Mouse (Mus musculus) lung, embryonic 14.5 days (tissue): ENCODE results near the gene Fam20b. TPM values are rescaled to one million over a fixed set of nuclear protein-coding genes. Genes with fewer than 3 reads are reported as not detected.
"Not testable (repeated sequence)": the region's sequence is repeated elsewhere in the genome, so short reads cannot be mapped to it uniquely, and the experiment has no call there.

Source experiments
- ATAC-seq: fragments of 200-750 bp; cut with Nextera tagmentation; 2 replicates; pipeline ENCODE4 v1.8.0; 2017; ENCODE audit warnings: mild to moderate bottlenecking, moderate TSS enrichment, moderate library complexity; ENCODE audit not compliant: insufficient read depth
- DNase-seq: peaks from one replicate; pipeline ENCODE4 v3.0.0-alpha.2; 2015
- H3K27ac ChIP-seq: fragments of 300-500 bp; sonication (generic); 2 replicates; pipeline ENCODE4 v1.5.1; 2014; ENCODE audit warnings: low read depth, mild to moderate bottlenecking, moderate library complexity
- H3K27me3 ChIP-seq: fragments of 300-500 bp; sonication (generic); 2 replicates; pipeline ENCODE4 v1.6.1; 2014; ENCODE audit warnings: low read length, control low read depth; ENCODE audit not compliant: insufficient read depth
- H3K36me3 ChIP-seq: fragments of 300-500 bp; sonication (generic); 2 replicates; pipeline ENCODE4 v1.6.1; 2014; ENCODE audit warnings: control low read depth; ENCODE audit not compliant: insufficient read depth
- H3K4me1 ChIP-seq: fragments of 300-500 bp; sonication (generic); 2 replicates; pipeline ENCODE4 v1.6.1; 2014; ENCODE audit warnings: antibody characterized with exemption, control low read depth; ENCODE audit not compliant: insufficient read depth
- H3K4me2 ChIP-seq: fragments of 300-500 bp; sonication (generic); 2 replicates; pipeline ENCODE4 v1.6.1; 2014; ENCODE audit warnings: mild to moderate bottlenecking
- H3K4me3 ChIP-seq: fragments of 300-500 bp; sonication (generic); 2 replicates; pipeline ENCODE4 v1.5.1; 2014; ENCODE audit warnings: low read depth, low read length
- H3K9ac ChIP-seq: fragments of 300-500 bp; sonication (generic); 2 replicates; pipeline ENCODE4 v1.6.1; 2014
- H3K9me3 ChIP-seq: fragments of 300-500 bp; sonication (generic); 2 replicates; pipeline ENCODE4 v1.6.1; 2016; ENCODE audit warnings: low read depth, low read length, control low read depth
- CTCF ChIP-seq: IDR thresholded peaks from 2 replicates; pipeline ENCODE4 v1.5.1; 2016; ENCODE audit warnings: antibody characterized with exemption, low read depth
- WGBS: fragments of 180-500 bp; shearing (Covaris S2); extraction: QIAGEN DNeasy Blood & Tissue Kit; methylation state at CpG from one replicate; pipeline ENCODE4 v1.1.7; 2014; 5-methylcytosine and 5-hydroxymethylcytosine counted together
- polyA plus RNA-seq: library from polyadenylated mRNA; unstranded; fragments of >200 nt; fragmentation: Nextera tagmentation; extraction: Ambion mirVana; gene quantifications from 2 replicates; pipeline ENCODE4 v1.2.1, GENCODE M21; 2014

Gene Fam20b
- polyA plus RNA-seq, 1 experiment from 2014 or later = 31.1 TPM

DNA sequence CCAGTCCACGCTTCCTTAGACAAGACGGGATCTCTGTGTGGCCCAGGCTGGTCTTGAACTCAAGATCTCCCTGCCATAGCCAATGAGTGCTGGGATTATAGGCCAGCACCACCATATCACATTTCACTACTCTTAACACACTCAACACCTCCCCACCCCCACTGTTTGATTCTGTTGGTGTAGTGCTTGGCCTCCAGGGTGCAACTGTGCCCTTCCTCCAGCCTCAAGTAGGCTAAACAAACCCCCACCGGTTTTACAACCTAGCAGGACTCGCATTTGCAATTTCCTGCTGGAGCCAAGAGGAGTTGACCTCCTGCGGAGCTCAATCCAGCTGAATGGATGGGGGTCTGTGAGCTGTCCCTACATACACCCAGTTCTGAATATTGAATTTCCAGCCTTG, 50.3 kb downstream of the Fam20b start:
- Histone ChIP-seq H3K9me3 (no peaks in the 10 kb centered on the region), H3K27me3 (no peaks in the 10 kb centered on the region), H3K4me1 (peaks cover 6% of the 10 kb centered on the region; the same call in 1 of the 2 replicates), H3K36me3 (no peaks in the 10 kb centered on the region), H3K4me3 (no peak overlapping the region), H3K4me2 (no peak overlapping the region), H3K9ac (no peak overlapping the region), H3K27ac (no peak overlapping the region)
- TF ChIP-seq CTCF = no peak
- no peak for DNase-seq
- WGBS = 30% methylated on average over 5 of the region's 5 CpGs
- ATAC-seq = no peak

GRCm38 (mm10) chr1:156667141-156667926, 51.6 kb downstream of the Fam20b start:
- peak; percentile 25; the same call in 1 of the 2 replicates for ATAC-seq
- no peak for TF ChIP-seq CTCF
- Histone ChIP-seq H3K27me3 (no peaks in the 10 kb centered on the region), H3K9ac (no peak overlapping the region), H3K4me3 (no peak overlapping the region), H3K4me2 (no peak overlapping the region), H3K4me1 (peaks cover 3% of the 10 kb centered on the region; the same call in 1 of the 2 replicates), H3K9me3 (no peaks in the 10 kb centered on the region), H3K36me3 (no peaks in the 10 kb centered on the region), H3K27ac (no peak overlapping the region)
- DNase-seq = no peak
- 74% methylated on average over 23 of the region's 23 CpGs for WGBS

DNA sequence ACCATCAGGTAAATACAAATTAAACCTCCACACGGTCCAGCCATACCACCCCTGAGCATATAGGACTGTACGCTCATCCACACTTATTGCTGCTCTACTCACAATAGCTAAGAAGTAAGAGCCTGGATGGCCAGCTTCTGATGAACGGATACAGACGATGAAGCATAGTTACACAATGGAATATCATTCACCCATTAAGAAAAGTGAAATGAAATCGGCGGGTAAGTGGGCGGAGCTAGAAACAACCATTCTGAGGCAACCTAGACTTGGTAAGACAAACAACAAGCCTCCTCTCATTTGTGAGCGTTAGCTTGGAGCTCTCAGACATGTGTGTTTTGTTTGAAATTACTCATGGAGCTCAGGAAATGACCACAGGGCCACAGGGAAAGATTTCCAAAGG, 53.1 kb downstream of the Fam20b start:
- no peaks in the 10 kb centered on the region for H3K27me3 ChIP-seq
- no peak for ATAC-seq
- no peak overlapping the region for H3K4me3 ChIP-seq
- no peak for TF ChIP-seq CTCF
- no peak overlapping the region for H3K4me2 ChIP-seq
- no peaks in the 10 kb centered on the region for H3K36me3 ChIP-seq
- DNase-seq = no peak
- H3K27ac ChIP-seq = no peak overlapping the region
- 84% methylated on average over 8 of the region's 8 CpGs for WGBS
- H3K9me3 ChIP-seq = no peaks in the 10 kb centered on the region
- peaks cover 3% of the 10 kb centered on the region; the same call in 1 of the 2 replicates for H3K4me1 ChIP-seq
- no peak overlapping the region for H3K9ac ChIP-seq

- Histone ChIP-seq H3K4me2 (peak overlapping the region; percentile 19), H3K27ac (peak overlapping the region; percentile 33; the same call in 1 of the 2 replicates)
- not testable (repeated sequence) for H3K36me3 ChIP-seq, H3K27me3 ChIP-seq, H3K4me3 ChIP-seq, H3K9me3 ChIP-seq, H3K9ac ChIP-seq, H3K4me1 ChIP-seq
- DNase-seq = peak; percentile 27
- WGBS = 58% methylated on average over 15 of the region's 21 CpGs
- ATAC-seq = peak; percentile 33; the same call in 1 of the 2 replicates
Measured at GRCm38 (mm10) chr1:156660660-156661236, 58.1 kb downstream of the Fam20b start.

- no peak overlapping the region for H3K9ac ChIP-seq
- H3K27ac ChIP-seq = no peak overlapping the region
- DNase-seq = peak; percentile 35
- H3K4me2 ChIP-seq = no peak overlapping the region
- no peak overlapping the region for H3K4me3 ChIP-seq
- H3K4me1 ChIP-seq = no peaks in the 10 kb centered on the region
- H3K36me3 ChIP-seq = no peaks in the 10 kb centered on the region
- H3K9me3 ChIP-seq = no peaks in the 10 kb centered on the region
- TF ChIP-seq CTCF = no peak
- WGBS = 58% methylated on average over 13 of the region's 13 CpGs
- ATAC-seq = peak; percentile 76
- no peaks in the 10 kb centered on the region for H3K27me3 ChIP-seq
Measured at GRCm38 (mm10) chr1:156659906-156660659, 58.8 kb downstream of the Fam20b start.

DNA sequence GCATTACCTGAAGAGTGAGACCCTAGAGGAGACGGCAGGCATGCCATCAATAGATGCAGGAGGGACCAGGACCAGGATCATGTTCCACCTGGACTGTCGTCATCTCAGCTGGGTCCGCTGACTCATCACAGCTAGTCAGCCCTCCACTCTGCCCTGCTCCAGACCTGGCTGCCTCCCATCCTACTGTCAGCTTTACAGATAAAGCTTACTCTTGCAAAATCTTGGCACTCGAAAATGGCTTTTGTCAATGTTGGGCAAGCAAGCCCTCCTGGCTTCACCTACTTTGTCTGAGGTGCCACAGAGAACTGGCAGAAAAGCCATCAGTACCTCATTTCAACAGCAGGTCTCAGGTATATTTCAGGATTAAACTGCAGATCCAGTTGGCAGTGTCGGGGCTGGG, 60.2 kb downstream of the Fam20b start:
- TF ChIP-seq CTCF = no peak
- 76% methylated on average over 5 of the region's 5 CpGs for WGBS
- Histone ChIP-seq H3K27me3 (no peaks in the 10 kb centered on the region), H3K36me3 (no peaks in the 10 kb centered on the region), H3K4me3 (no peak overlapping the region), H3K4me1 (no peaks in the 10 kb centered on the region), H3K27ac (no peak overlapping the region), H3K9me3 (no peaks in the 10 kb centered on the region), H3K4me2 (no peak overlapping the region), H3K9ac (no peak overlapping the region)
- DNase-seq (no peak), ATAC-seq (no peak)

- H3K4me3 ChIP-seq = no peak overlapping the region
- no peaks in the 10 kb centered on the region for H3K9me3 ChIP-seq
- 78% methylated on average over 4 of the region's 4 CpGs for WGBS
- no peaks in the 10 kb centered on the region for H3K27me3 ChIP-seq
- H3K4me1 ChIP-seq = no peaks in the 10 kb centered on the region
- no peak for TF ChIP-seq CTCF
- H3K27ac ChIP-seq = no peak overlapping the region
- no peaks in the 10 kb centered on the region for H3K36me3 ChIP-seq
- H3K4me2 ChIP-seq = no peak overlapping the region
- no peak for DNase-seq
- ATAC-seq = no peak
- no peak overlapping the region for H3K9ac ChIP-seq
Measured at GRCm38 (mm10) chr1:156657523-156657922, 61.4 kb downstream of the Fam20b start.
